Mouse (Mus musculus): Measurements from ENCODE around the gene Grb10. TPM values are rescaled to one million over a fixed set of nuclear protein-coding genes. Genes with fewer than 3 reads are reported as not detected.

Grb10 gene
- polyA plus RNA-seq, 1 experiment = 27.2 TPM

- TF ChIP-seq POLR2A (IDR thresholded peaks at IDR 0.05; ENCODE audit: extremely low read depth, insufficient read depth, low read length) (no peak), CTCF (IDR thresholded peaks at IDR 0.05; ENCODE audit: extremely low read depth, insufficient read depth, low read length) (no peak)
- Histone ChIP-seq H3K27ac (ENCODE audit: insufficient read depth, low read length) (no peak overlapping the region), H3K4me3 (ENCODE audit: insufficient read depth, low read length) (no peak overlapping the region), H3K4me1 (ENCODE audit: control insufficient read depth, insufficient read depth, low read length) (no peaks in the 10 kb centered on the region)
Measured at GRCm38 (mm10) chr11:11888727-11889126, 149.8 kb downstream of the Grb10 start.

- Histone ChIP-seq H3K4me1 (ENCODE audit: control insufficient read depth, insufficient read depth, low read length) (no peaks in the 10 kb centered on the region), H3K27ac (ENCODE audit: insufficient read depth, low read length) (no peak overlapping the region), H3K4me3 (ENCODE audit: insufficient read depth, low read length) (no peak overlapping the region)
- TF ChIP-seq CTCF (IDR thresholded peaks at IDR 0.05; ENCODE audit: extremely low read depth, insufficient read depth, low read length) = no peak
- no peak for TF ChIP-seq POLR2A (IDR thresholded peaks at IDR 0.05; ENCODE audit: extremely low read depth, insufficient read depth, low read length)
Measured at GRCm38 (mm10) chr11:11888051-11888450, 150.4 kb downstream of the Grb10 start.

DNA sequence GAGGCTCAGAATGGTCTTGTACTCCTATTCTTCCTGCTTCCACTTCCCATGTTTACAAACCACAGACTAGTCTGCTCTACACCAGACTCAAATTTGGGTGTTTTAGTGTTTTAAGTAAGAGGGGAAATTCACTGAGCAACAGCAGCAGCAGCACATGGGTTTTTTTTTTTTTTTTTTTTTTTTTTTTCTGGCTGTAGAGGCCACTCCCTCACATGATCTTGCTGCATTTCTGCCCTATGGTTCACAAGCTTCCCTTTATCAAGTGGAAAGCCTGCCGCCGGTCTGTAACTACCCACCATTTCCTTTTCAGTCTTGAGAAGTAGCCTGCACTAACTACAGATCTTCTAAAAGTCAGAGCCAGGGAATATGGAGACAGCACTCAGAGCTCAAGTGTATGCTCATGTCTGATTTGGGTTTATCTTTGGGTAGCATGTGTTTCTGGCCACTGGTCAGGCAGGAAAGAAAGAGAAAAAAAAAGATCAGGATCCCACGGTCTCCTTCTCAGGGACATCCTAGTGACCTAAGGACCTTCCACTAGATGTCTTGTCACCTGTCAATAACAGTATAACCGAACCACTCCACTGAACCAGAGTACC is 152.0 kb downstream of the Grb10 start:
- no peak overlapping the region for H3K4me3 ChIP-seq (ENCODE audit: insufficient read depth, low read length)
- TF ChIP-seq CTCF (IDR thresholded peaks at IDR 0.05; ENCODE audit: extremely low read depth, insufficient read depth, low read length) = no peak
- TF ChIP-seq POLR2A (IDR thresholded peaks at IDR 0.05; ENCODE audit: extremely low read depth, insufficient read depth, low read length) = no peak
- no peaks in the 10 kb centered on the region for H3K4me1 ChIP-seq (ENCODE audit: control insufficient read depth, insufficient read depth, low read length)
- no peak overlapping the region for H3K27ac ChIP-seq (ENCODE audit: insufficient read depth, low read length)

- Histone ChIP-seq H3K27ac (ENCODE audit: insufficient read depth, low read length) (no peak overlapping the region), H3K4me1 (ENCODE audit: control insufficient read depth, insufficient read depth, low read length) (no peaks in the 10 kb centered on the region), H3K4me3 (ENCODE audit: insufficient read depth, low read length) (no peak overlapping the region)
- TF ChIP-seq POLR2A (IDR thresholded peaks at IDR 0.05; ENCODE audit: extremely low read depth, insufficient read depth, low read length) (no peak), CTCF (IDR thresholded peaks at IDR 0.05; ENCODE audit: extremely low read depth, insufficient read depth, low read length) (no peak)
Measured at GRCm38 (mm10) chr11:11885921-11886320, 152.6 kb downstream of the Grb10 start.

- TF ChIP-seq CTCF (IDR thresholded peaks at IDR 0.05; ENCODE audit: extremely low read depth, insufficient read depth, low read length) (no peak), POLR2A (IDR thresholded peaks at IDR 0.05; ENCODE audit: extremely low read depth, insufficient read depth, low read length) (no peak)
- H3K4me3 ChIP-seq (ENCODE audit: insufficient read depth, low read length) = no peak overlapping the region
- H3K27ac ChIP-seq (ENCODE audit: insufficient read depth, low read length) = no peak overlapping the region
- H3K4me1 ChIP-seq (ENCODE audit: control insufficient read depth, insufficient read depth, low read length) = no peaks in the 10 kb centered on the region
Measured at GRCm38 (mm10) chr11:11885246-11885643, 153.2 kb downstream of the Grb10 start.

DNA sequence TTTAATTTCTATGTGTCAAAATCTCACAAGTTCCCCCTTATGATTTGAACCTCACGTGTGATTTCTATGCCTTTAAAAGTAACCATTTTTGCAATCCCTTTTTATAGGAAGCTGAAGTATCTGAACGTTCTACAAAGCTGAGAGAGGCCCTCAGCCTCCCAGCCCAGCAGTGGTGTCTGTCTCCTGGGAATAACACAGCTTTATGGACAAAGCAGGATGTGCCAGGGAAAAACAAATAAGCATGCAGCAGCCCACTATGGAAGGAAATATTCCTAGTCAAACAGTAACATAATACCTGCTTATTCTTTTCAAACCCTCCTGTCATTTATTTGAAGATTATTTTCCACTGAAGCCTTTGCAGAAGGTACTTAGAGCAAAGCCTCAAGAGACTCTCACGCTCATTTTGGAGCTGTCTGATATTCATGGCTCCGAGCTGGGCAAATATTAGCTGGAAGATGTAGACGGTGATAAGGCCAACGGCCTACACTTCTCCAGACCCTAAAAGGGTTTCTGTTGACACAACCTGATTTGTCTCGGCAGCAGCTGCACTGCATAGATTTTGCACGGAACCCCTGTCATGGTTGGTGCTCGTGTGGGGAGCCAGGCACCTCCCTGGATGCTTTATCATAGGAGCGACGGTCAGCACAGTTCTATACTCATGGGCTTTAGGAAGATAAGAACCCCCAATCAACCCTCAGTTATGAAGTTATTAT is 153.8 kb downstream of the Grb10 start:
- TF ChIP-seq POLR2A (IDR thresholded peaks at IDR 0.05; ENCODE audit: extremely low read depth, insufficient read depth, low read length) = no peak
- TF ChIP-seq CTCF (IDR thresholded peaks at IDR 0.05; ENCODE audit: extremely low read depth, insufficient read depth, low read length) = no peak
- H3K4me1 ChIP-seq (ENCODE audit: control insufficient read depth, insufficient read depth, low read length) = no peaks in the 10 kb centered on the region
- no peak overlapping the region for H3K27ac ChIP-seq (ENCODE audit: insufficient read depth, low read length)
- no peak overlapping the region for H3K4me3 ChIP-seq (ENCODE audit: insufficient read depth, low read length)

DNA sequence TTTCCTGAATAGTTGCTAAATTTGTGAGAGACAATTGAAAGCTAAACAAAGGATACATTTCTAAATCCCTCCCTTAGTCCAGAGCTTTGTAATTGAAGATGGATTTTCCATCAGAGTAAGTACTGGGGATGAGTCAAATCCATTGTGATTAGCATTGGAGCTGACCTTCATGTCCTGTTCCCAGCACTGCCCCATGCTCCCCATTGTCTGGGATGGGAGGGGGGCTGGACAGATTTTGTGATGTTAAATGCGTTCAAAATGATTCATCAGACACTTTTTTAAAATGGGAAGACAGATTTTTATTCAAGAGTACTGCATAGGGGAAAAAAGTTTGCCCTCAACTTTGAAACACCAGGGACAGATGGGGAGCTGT is 156.7 kb downstream of the Grb10 start:
- H3K4me3 ChIP-seq (ENCODE audit: insufficient read depth, low read length) = no peak overlapping the region
- H3K27ac ChIP-seq (ENCODE audit: insufficient read depth, low read length) = no peak overlapping the region
- H3K4me1 ChIP-seq (ENCODE audit: control insufficient read depth, insufficient read depth, low read length) = no peaks in the 10 kb centered on the region
- no peak for TF ChIP-seq POLR2A (IDR thresholded peaks at IDR 0.05; ENCODE audit: extremely low read depth, insufficient read depth, low read length)
- TF ChIP-seq CTCF (IDR thresholded peaks at IDR 0.05; ENCODE audit: extremely low read depth, insufficient read depth, low read length) = no peak

GRCm38 (mm10) chr11:11881026-11881782 is 157.3 kb downstream of the Grb10 start:
- no peaks in the 10 kb centered on the region for H3K4me1 ChIP-seq (ENCODE audit: control insufficient read depth, insufficient read depth, low read length)
- TF ChIP-seq CTCF (IDR thresholded peaks at IDR 0.05; ENCODE audit: extremely low read depth, insufficient read depth, low read length) = no peak
- no peak for TF ChIP-seq POLR2A (IDR thresholded peaks at IDR 0.05; ENCODE audit: extremely low read depth, insufficient read depth, low read length)
- H3K4me3 ChIP-seq (ENCODE audit: insufficient read depth, low read length) = no peak overlapping the region
- H3K27ac ChIP-seq (ENCODE audit: insufficient read depth, low read length) = no peak overlapping the region

Other genes with a start within 250 kb of the Grb10 start
- gene Fignl1, start 229.7 kb downstream of the Grb10 start, polyA plus RNA-seq (2012; rRNA removed) = 0.42 and 0.44 TPM in 2 replicates
- gene Ddc, start 140.5 kb downstream of the Grb10 start, polyA plus RNA-seq (2012; rRNA removed) = 7.4 and 7.7 TPM in 2 replicates

Measured in cortical plate, adult 2 months (tissue).